ENCODE assay signal across 8 mouse cellular contexts in the genomic region with DNA sequence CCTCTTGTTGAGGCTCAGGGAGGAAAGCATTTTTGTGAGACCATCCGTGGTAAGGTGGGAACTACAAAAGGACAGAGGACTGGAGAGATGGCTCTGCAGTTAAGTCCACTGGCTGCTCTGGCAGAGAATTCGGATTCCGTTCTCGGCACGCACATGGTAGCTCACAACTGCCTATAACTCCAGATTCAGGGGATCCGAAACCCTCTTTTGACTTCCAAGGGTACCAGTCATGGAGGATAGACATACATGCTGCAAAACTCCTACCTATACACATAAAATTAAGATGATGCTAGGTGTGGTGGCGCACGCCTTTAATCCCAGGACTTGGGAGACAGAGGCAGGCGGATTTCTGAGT. TPM values are rescaled to one million over a fixed set of nuclear protein-coding genes. Genes with fewer than 3 reads are reported as not detected.
DNase-seq lines count a peak whose midpoint lies in the region; ATAC-seq and TF ChIP-seq lines count a peak whose summit lies in the region.

No protein-coding gene starts in this region.

- DNase-seq in lung, postnatal 0 days (ENCODE audit: low spot score) = no peak
- DNase-seq in lung, postnatal 36 days = no peak
- DNase-seq in forebrain, embryonic 11.5 days (ENCODE audit: low spot score) = no peak
- no peak for DNase-seq in Muller cell, postnatal 12 days (ENCODE audit: inconsistent ontology term)
- DNase-seq in cerebellum, adult 18-20 months = no peak
- no peak for DNase-seq in adrenal gland, adult 8-10 months

- no peaks in the 10 kb centered on the region for H3K9me3 ChIP-seq in lung, postnatal 0 days (ENCODE audit: low read length)
- no peaks in the 10 kb centered on the region for H3K9me3 ChIP-seq in forebrain, embryonic 11.5 days (ENCODE audit: control insufficient read depth, low read length)
- no peaks in the 10 kb centered on the region for H3K9me3 ChIP-seq in limb, embryonic 12.5 days

- peak overlapping the region; percentile 81 for H3K9ac ChIP-seq in lung, postnatal 0 days (replicated peaks; ENCODE audit: low read depth)
- peak overlapping the region; percentile 83 for H3K9ac ChIP-seq in forebrain, embryonic 11.5 days (ENCODE audit: low read length)
- H3K9ac ChIP-seq in limb, embryonic 12.5 days (replicated peaks) = peak overlapping the region; percentile 75

- no peak for TF ChIP-seq POLR2A in olfactory bulb, adult 2 months (IDR thresholded peaks at IDR 0.05; ENCODE audit: insufficient read depth, low read depth, low read length)

- ATAC-seq in lung, postnatal 0 days = peak; percentile 46; the same call in 1 of the 2 replicates
- no peak for ATAC-seq in forebrain, embryonic 11.5 days (replicated peaks; ENCODE audit: low FRiP score)
- ATAC-seq in limb, embryonic 12.5 days (ENCODE audit: insufficient number of reproducible peaks, insufficient read depth, low FRiP score, low TSS enrichment, low read depth) = 0 out of 2 replicates have a peak, but pooled peaks have one; percentile 13

- TF ChIP-seq CTCF in lung, postnatal 0 days (IDR thresholded peaks at IDR 0.05) = no peak
- TF ChIP-seq CTCF in olfactory bulb, adult 2 months (IDR thresholded peaks at IDR 0.05; ENCODE audit: insufficient read depth, low read depth, low read length) = no peak

- peaks cover 5% of the 10 kb centered on the region; the same call in 1 of the 2 replicates for H3K36me3 ChIP-seq in lung, postnatal 0 days (ENCODE audit: insufficient read depth, low read length)
- no peaks in the 10 kb centered on the region; the same call in 1 of the 2 replicates for H3K36me3 ChIP-seq in forebrain, embryonic 11.5 days (ENCODE audit: control insufficient read depth, insufficient read depth, low read length)
- H3K36me3 ChIP-seq in limb, embryonic 12.5 days = peaks cover 29% of the 10 kb centered on the region

- H3K4me3 ChIP-seq in lung, postnatal 0 days (ENCODE audit: low read depth, low read length) = peak overlapping the region; percentile 80
- peak overlapping the region; percentile 78 for H3K4me3 ChIP-seq in forebrain, embryonic 11.5 days (ENCODE audit: low read depth, low read length)
- peak overlapping the region; percentile 78 for H3K4me3 ChIP-seq in limb, embryonic 12.5 days (replicated peaks)
- peak overlapping the region; percentile 79 for H3K4me3 ChIP-seq in olfactory bulb, adult 2 months (ENCODE audit: insufficient read depth, low read depth, low read length)

- WGBS in lung, postnatal 0 days = 27% methylated on average over 9 of the region's 9 CpGs
- 33% methylated on average over 9 of the region's 9 CpGs for WGBS in forebrain, embryonic 11.5 days
- 30% methylated on average over 9 of the region's 9 CpGs for WGBS in limb, embryonic 12.5 days
- WGBS in olfactory bulb, adult 2 months = 22% methylated on average over 9 of the region's 9 CpGs

- peak overlapping the region; percentile 73 for H3K4me2 ChIP-seq in lung, postnatal 0 days (replicated peaks; ENCODE audit: low read depth, low read length)
- H3K4me2 ChIP-seq in forebrain, embryonic 11.5 days (ENCODE audit: low read depth, low read length, severe bottlenecking) = peak overlapping the region; percentile 60
- peak overlapping the region; percentile 66 for H3K4me2 ChIP-seq in limb, embryonic 12.5 days

- H3K4me1 ChIP-seq in lung, postnatal 0 days (ENCODE audit: insufficient read depth, low read depth, low read length) = no peaks in the 10 kb centered on the region
- 0 out of 2 replicates have a peak, but pooled peaks cover 2% of the 10 kb centered on the region for H3K4me1 ChIP-seq in forebrain, embryonic 11.5 days (replicated peaks; ENCODE audit: control insufficient read depth, insufficient read depth, low read length)
- peaks cover 8% of the 10 kb centered on the region for H3K4me1 ChIP-seq in limb, embryonic 12.5 days (replicated peaks)
- H3K4me1 ChIP-seq in olfactory bulb, adult 2 months (ENCODE audit: control insufficient read depth, insufficient read depth, low read length) = no peaks in the 10 kb centered on the region

- no peak for TF ChIP-seq EP300 in lung, postnatal 0 days (IDR thresholded peaks at IDR 0.05)

- H3K27ac ChIP-seq in lung, postnatal 0 days (ENCODE audit: low read length) = peak overlapping the region; percentile 34; the same call in 1 of the 2 replicates
- H3K27ac ChIP-seq in forebrain, embryonic 11.5 days (ENCODE audit: low read depth, low read length) = no peak overlapping the region
- H3K27ac ChIP-seq in limb, embryonic 12.5 days = peak overlapping the region; percentile 56; the same call in 1 of the 2 replicates
- H3K27ac ChIP-seq in olfactory bulb, adult 2 months (ENCODE audit: insufficient read depth, low read depth, low read length) = peak overlapping the region; percentile 86

- no peaks in the 10 kb centered on the region for H3K27me3 ChIP-seq in lung, postnatal 0 days (replicated peaks; ENCODE audit: insufficient read depth, low read length)
- no peaks in the 10 kb centered on the region for H3K27me3 ChIP-seq in forebrain, embryonic 11.5 days (ENCODE audit: control insufficient read depth, insufficient read depth, low read length)
- H3K27me3 ChIP-seq in limb, embryonic 12.5 days = no peaks in the 10 kb centered on the region

RNA-seq across cellular contexts. Expression of a gene that starts 0.4 kb away (rescaled TPM):
- polyA plus RNA-seq in lung, postnatal 0 days (2015; fragmentation: Nextera tagmentation; extraction: Ambion mirVana) = 30.7 and 36.1 TPM in 2 replicates
- 67.0 and 75.3 TPM in 2 replicates for polyA plus RNA-seq in forebrain, embryonic 11.5 days (2014; fragmentation: Nextera tagmentation; extraction: Ambion mirVana)
- 66.7 and 72.8 TPM in 2 replicates for polyA plus RNA-seq in limb, embryonic 12.5 days (2016; fragmentation: Nextera tagmentation; extraction: Ambion mirVana)
- not detected in 2 replicates for polyA plus RNA-seq in olfactory bulb, adult 2 months (2012; ENCODE audit: insufficient read depth, insufficient read length, low replicate concordance, missing spikeins)
- 100 to 1,000 TPM in 2 of 4 experiments, 10 to 100 TPM in 2; 89.7 to 126 (median 102) TPM for total RNA-seq in adrenal gland, adult 8-10 months (2022)

RNA-seq across cellular contexts. Expression of a gene that starts 17.0 kb away (rescaled TPM):
- 35.1 and 38.4 TPM in 2 replicates for polyA plus RNA-seq in lung, postnatal 0 days (2015; fragmentation: Nextera tagmentation; extraction: Ambion mirVana)
- 153 and 167 TPM in 2 replicates for polyA plus RNA-seq in forebrain, embryonic 11.5 days (2014; fragmentation: Nextera tagmentation; extraction: Ambion mirVana)
- 111 TPM in 2 replicates for polyA plus RNA-seq in limb, embryonic 12.5 days (2016; fragmentation: Nextera tagmentation; extraction: Ambion mirVana)
- polyA plus RNA-seq in olfactory bulb, adult 2 months (2012; ENCODE audit: insufficient read depth, insufficient read length, low replicate concordance, missing spikeins) = not detected in 2 replicates
- total RNA-seq in adrenal gland, adult 8-10 months (2022) = 10 to 100 TPM in 2 of 4 experiments, 1 to 10 TPM in 2; 6.9 to 13.5 (median 11.0) TPM

RNA-seq across cellular contexts. Expression of a gene that starts 23.2 kb away (rescaled TPM):
- 27.5 and 28.9 TPM in 2 replicates for polyA plus RNA-seq in lung, postnatal 0 days (2015; fragmentation: Nextera tagmentation; extraction: Ambion mirVana)
- 64.4 and 77.5 TPM in 2 replicates for polyA plus RNA-seq in forebrain, embryonic 11.5 days (2014; fragmentation: Nextera tagmentation; extraction: Ambion mirVana)
- polyA plus RNA-seq in limb, embryonic 12.5 days (2016; fragmentation: Nextera tagmentation; extraction: Ambion mirVana) = 61.6 and 70.8 TPM in 2 replicates
- polyA plus RNA-seq in olfactory bulb, adult 2 months (2012; ENCODE audit: insufficient read depth, insufficient read length, low replicate concordance, missing spikeins) = not detected in 2 replicates
- total RNA-seq in adrenal gland, adult 8-10 months (2022) = 10 to 100 TPM; 32.5 to 39.9 (median 35.6) TPM

RNA-seq across cellular contexts. Expression of a gene that starts 28.1 kb away (rescaled TPM):
- 2.2 and 4.3 TPM in 2 replicates for polyA plus RNA-seq in lung, postnatal 0 days (2015; fragmentation: Nextera tagmentation; extraction: Ambion mirVana)
- polyA plus RNA-seq in forebrain, embryonic 11.5 days (2014; fragmentation: Nextera tagmentation; extraction: Ambion mirVana) = 3.3 and 4.0 TPM in 2 replicates
- polyA plus RNA-seq in limb, embryonic 12.5 days (2016; fragmentation: Nextera tagmentation; extraction: Ambion mirVana) = 5.5 and 6.5 TPM in 2 replicates
- polyA plus RNA-seq in olfactory bulb, adult 2 months (2012; ENCODE audit: insufficient read depth, insufficient read length, low replicate concordance, missing spikeins) = not detected in 2 replicates
- total RNA-seq in adrenal gland, adult 8-10 months (2022) = 10 to 100 TPM in 3 of 4 experiments, 1 to 10 TPM in 1; 8.9 to 50.3 (median 28.2) TPM

RNA-seq across cellular contexts. Expression of a gene that starts 37.4 kb away (rescaled TPM):
- polyA plus RNA-seq in lung, postnatal 0 days (2015; fragmentation: Nextera tagmentation; extraction: Ambion mirVana) = 0.25 and 0.86 TPM in 2 replicates
- polyA plus RNA-seq in forebrain, embryonic 11.5 days (2014; fragmentation: Nextera tagmentation; extraction: Ambion mirVana) = 0.88 and 0.90 TPM in 2 replicates
- polyA plus RNA-seq in limb, embryonic 12.5 days (2016; fragmentation: Nextera tagmentation; extraction: Ambion mirVana) = 1.0 and 1.1 TPM in 2 replicates
- not detected in 2 replicates for polyA plus RNA-seq in olfactory bulb, adult 2 months (2012; ENCODE audit: insufficient read depth, insufficient read length, low replicate concordance, missing spikeins)
- total RNA-seq in adrenal gland, adult 8-10 months (2022) = 1 to 10 TPM; 1.0 to 7.5 (median 3.6) TPM

Comparison
In these comparisons a context has a peak if more than half of its experiments do, and no peak if none do; other contexts are left out.
1. RNA of a gene that starts 23.2 kb away (polyA plus RNA-seq): 64.4 to 77.5 TPM in forebrain, embryonic 11.5 days, 61.6 to 70.8 TPM in limb, embryonic 12.5 days and 27.5 to 28.9 TPM in lung, postnatal 0 days; not detected in olfactory bulb, adult 2 months; every median in the first group is over 10 times any median in the second.
2. Peak in every context shown above with its lines, with median percentiles within 50 percentile points of each other: H3K4me2 ChIP-seq, H3K4me3 ChIP-seq and H3K9ac ChIP-seq.